Mouse (Mus musculus): Measurements from ENCODE around the gene Fryl.

The Fryl gene

GRCm38 (mm10) chr5:73256352-73257065 lies at the start of gene Fryl:
Fryl (minus strand) TSS chr5:73256619.
- peak; percentile 99 for DNase-seq (ENCODE audit: low read depth, low spot score)

- DNase-seq (ENCODE audit: low read depth, low spot score), result no peak
Measured at GRCm38 (mm10) chr5:73304507-73304906, 48.1 kb upstream of the Fryl start.

- no peak for DNase-seq (ENCODE audit: low read depth, low spot score)
Measured at GRCm38 (mm10) chr5:73301601-73302307, 45.3 kb upstream of the Fryl start.

- no peak for DNase-seq (ENCODE audit: low read depth, low spot score)
Measured at GRCm38 (mm10) chr5:73295916-73296315, 39.5 kb upstream of the Fryl start.

- DNase-seq (ENCODE audit: low read depth, low spot score), result no peak
Measured at GRCm38 (mm10) chr5:73295016-73295415, 38.6 kb upstream of the Fryl start.

GRCm38 (mm10) chr5:73293458-73293827 lies 37.0 kb upstream of the Fryl start:
- DNase-seq (ENCODE audit: low read depth, low spot score), result peak; percentile 41

- DNase-seq (ENCODE audit: low read depth, low spot score), result peak; percentile 98
Measured at GRCm38 (mm10) chr5:73292502-73293457, 36.4 kb upstream of the Fryl start, which contains the start of gene Ociad1. Ociad1 (plus strand) TSS chr5:73292784.

- no peak for DNase-seq (ENCODE audit: low read depth, low spot score)
Measured at GRCm38 (mm10) chr5:73289900-73290299, 33.5 kb upstream of the Fryl start.

- DNase-seq (ENCODE audit: low read depth, low spot score), result peak; percentile 67
Measured at GRCm38 (mm10) chr5:73286603-73287002, 30.2 kb upstream of the Fryl start.

- peak; percentile 63 for DNase-seq (ENCODE audit: low read depth, low spot score)
Measured at GRCm38 (mm10) chr5:73285470-73285978, 29.1 kb upstream of the Fryl start.

- no peak for DNase-seq (ENCODE audit: low read depth, low spot score)
Measured at GRCm38 (mm10) chr5:73284046-73284445, 27.6 kb upstream of the Fryl start.

GRCm38 (mm10) chr5:73280567-73280850 lies 24.1 kb upstream of the Fryl start:
- no peak for DNase-seq (ENCODE audit: low read depth, low spot score)

- no peak for DNase-seq (ENCODE audit: low read depth, low spot score)
Measured at GRCm38 (mm10) chr5:73279732-73280566, 23.5 kb upstream of the Fryl start.

GRCm38 (mm10) chr5:73279190-73279589 lies 22.8 kb upstream of the Fryl start:
- DNase-seq (ENCODE audit: low read depth, low spot score), result no peak

GRCm38 (mm10) chr5:73274941-73275340 lies 18.5 kb upstream of the Fryl start:
- no peak for DNase-seq (ENCODE audit: low read depth, low spot score)

- no peak for DNase-seq (ENCODE audit: low read depth, low spot score)
Measured at GRCm38 (mm10) chr5:73273171-73273570, 16.8 kb upstream of the Fryl start.

GRCm38 (mm10) chr5:73270612-73271011 lies 14.2 kb upstream of the Fryl start:
- DNase-seq (ENCODE audit: low read depth, low spot score), result no peak

- DNase-seq (ENCODE audit: low read depth, low spot score), result no peak
Measured at GRCm38 (mm10) chr5:73268636-73269213, 12.3 kb upstream of the Fryl start.

- peak; percentile 90 for DNase-seq (ENCODE audit: low read depth, low spot score)
Measured at GRCm38 (mm10) chr5:73265460-73265859, 9.0 kb upstream of the Fryl start.

GRCm38 (mm10) chr5:73264122-73264521 lies 7.7 kb upstream of the Fryl start:
- DNase-seq (ENCODE audit: low read depth, low spot score), result no peak

GRCm38 (mm10) chr5:73257723-73258122 lies 1.3 kb upstream of the Fryl start:
- peak; percentile 19 for DNase-seq (ENCODE audit: low read depth, low spot score)

All from CD4-positive, CD25-positive, alpha-beta regulatory T cell, adult 2 months (primary cell).